Mouse (Mus musculus): ENCODE measurements at regions not wholly inside any gene's neighbourhood (a gene's known extent, or its start where the extent isn't known, plus 50 kb on each side); places are given as distances from the start of the nearest gene placed in this dataset.

GRCm38 (mm10) chr13:84760978-84761377, 428.2 kb upstream of the Ccnh start:
- DNase-seq (ENCODE audit: low read depth, low spot score) = no peak

- DNase-seq (ENCODE audit: low read depth, low spot score) = no peak
These were observed 427.4 kb upstream of the Ccnh start for GRCm38 (mm10) chr13:84761821-84762220.

- DNase-seq (ENCODE audit: low read depth, low spot score) = no peak
These were observed 425.3 kb upstream of the Ccnh start for GRCm38 (mm10) chr13:84763916-84764315.

GRCm38 (mm10) chr13:84771956-84772355, 417.3 kb upstream of the Ccnh start:
- no peak for DNase-seq (ENCODE audit: low read depth, low spot score)

- no peak for DNase-seq (ENCODE audit: low read depth, low spot score)
These were observed 405.9 kb upstream of the Ccnh start for GRCm38 (mm10) chr13:84783017-84783937.

GRCm38 (mm10) chr13:84804241-84804980, 384.8 kb upstream of the Ccnh start:
- no peak for DNase-seq (ENCODE audit: low read depth, low spot score)

GRCm38 (mm10) chr13:84805190-84805589, 384.0 kb upstream of the Ccnh start:
- DNase-seq (ENCODE audit: low read depth, low spot score) = peak; percentile 72

- no peak for DNase-seq (ENCODE audit: low read depth, low spot score)
These were observed 379.6 kb upstream of the Ccnh start for GRCm38 (mm10) chr13:84809605-84810004.

Measured in brain, embryonic 18.5 days (tissue).